Mouse (Mus musculus): Measurements from ENCODE around the gene Hpca. TPM values are rescaled to one million over a fixed set of nuclear protein-coding genes. Genes with fewer than 3 reads are reported as not detected.
A peak's percentile ranks its signal among the peaks of the same experiment; 100 is the strongest.

Hpca gene
- polyA plus RNA-seq, 1 experiment: not detected

GRCm38 (mm10) chr4:129097006-129097405, 24.8 kb downstream of the Hpca start:
- H3K27ac ChIP-seq (ENCODE audit: insufficient read depth, low read length): no peak overlapping the region
- no peaks in the 10 kb centered on the region for H3K36me3 ChIP-seq (ENCODE audit: control insufficient read depth, insufficient read depth, low read length)
- H3K4me3 ChIP-seq (ENCODE audit: extremely low read depth, insufficient read depth, insufficient read length): no peak overlapping the region
- TF ChIP-seq POLR2A (IDR thresholded peaks at IDR 0.05; ENCODE audit: low read depth, low read length) (no peak), CTCF (IDR thresholded peaks at IDR 0.05; ENCODE audit: extremely low read depth, insufficient read depth, insufficient read length, insufficient replicate concordance) (no peak)
- no peaks in the 10 kb centered on the region for H3K27me3 ChIP-seq (ENCODE audit: control insufficient read depth, insufficient read depth, low read length)
- no peaks in the 10 kb centered on the region for H3K4me1 ChIP-seq (ENCODE audit: control insufficient read depth, insufficient read depth, insufficient read length)
- DNase-seq (ENCODE audit: low read depth in 1 of 2, low spot score in 2 of 2): no peak
- 70% methylated on average over 7 of the region's 7 CpGs for WGBS

- Histone ChIP-seq H3K4me1 (ENCODE audit: control insufficient read depth, insufficient read depth, insufficient read length) (no peaks in the 10 kb centered on the region), H3K4me3 (ENCODE audit: extremely low read depth, insufficient read depth, insufficient read length) (no peak overlapping the region), H3K27ac (ENCODE audit: insufficient read depth, low read length) (no peak overlapping the region), H3K36me3 (ENCODE audit: control insufficient read depth, insufficient read depth, low read length) (no peaks in the 10 kb centered on the region), H3K27me3 (ENCODE audit: control insufficient read depth, insufficient read depth, low read length) (no peaks in the 10 kb centered on the region)
- WGBS: 32% methylated on average over 15 of the region's 15 CpGs
- DNase-seq (ENCODE audit: low read depth in 1 of 2, low spot score in 2 of 2): no peak
- TF ChIP-seq CTCF (IDR thresholded peaks at IDR 0.05; ENCODE audit: extremely low read depth, insufficient read depth, insufficient read length, insufficient replicate concordance) (no peak), POLR2A (IDR thresholded peaks at IDR 0.05; ENCODE audit: low read depth, low read length) (no peak)
Observed at GRCm38 (mm10) chr4:129095276-129095675, 26.6 kb downstream of the Hpca start.

GRCm38 (mm10) chr4:129087850-129088249, 34.0 kb downstream of the Hpca start:
- Histone ChIP-seq H3K27me3 (ENCODE audit: control insufficient read depth, insufficient read depth, low read length) (no peaks in the 10 kb centered on the region), H3K4me1 (ENCODE audit: control insufficient read depth, insufficient read depth, insufficient read length) (no peaks in the 10 kb centered on the region), H3K36me3 (ENCODE audit: control insufficient read depth, insufficient read depth, low read length) (peaks cover 11% of the 10 kb centered on the region), H3K27ac (ENCODE audit: insufficient read depth, low read length) (no peak overlapping the region), H3K4me3 (ENCODE audit: extremely low read depth, insufficient read depth, insufficient read length) (no peak overlapping the region)
- TF ChIP-seq CTCF (IDR thresholded peaks at IDR 0.05; ENCODE audit: extremely low read depth, insufficient read depth, insufficient read length, insufficient replicate concordance): no peak
- TF ChIP-seq POLR2A (IDR thresholded peaks at IDR 0.05; ENCODE audit: low read depth, low read length): no peak
- WGBS: 78% methylated on average over 5 of the region's 5 CpGs
- no peak for DNase-seq (ENCODE audit: low read depth in 1 of 2, low spot score in 2 of 2)

- Histone ChIP-seq H3K4me3 (ENCODE audit: extremely low read depth, insufficient read depth, insufficient read length) (no peak overlapping the region), H3K4me1 (ENCODE audit: control insufficient read depth, insufficient read depth, insufficient read length) (no peaks in the 10 kb centered on the region), H3K27ac (ENCODE audit: insufficient read depth, low read length) (no peak overlapping the region), H3K36me3 (ENCODE audit: control insufficient read depth, insufficient read depth, low read length) (peaks cover 16% of the 10 kb centered on the region), H3K27me3 (ENCODE audit: control insufficient read depth, insufficient read depth, low read length) (no peaks in the 10 kb centered on the region)
- WGBS: 36% methylated on average over 8 of the region's 8 CpGs
- peak; percentile 48 to 59 for DNase-seq (ENCODE audit: low read depth in 1 of 2, low spot score in 2 of 2)
- TF ChIP-seq POLR2A (IDR thresholded peaks at IDR 0.05; ENCODE audit: low read depth, low read length) (no peak), CTCF (IDR thresholded peaks at IDR 0.05; ENCODE audit: extremely low read depth, insufficient read depth, insufficient read length, insufficient replicate concordance) (peak; percentile 59; the same call in 1 of the 2 replicates)
Observed at GRCm38 (mm10) chr4:129086078-129086477, 35.8 kb downstream of the Hpca start.

GRCm38 (mm10) chr4:129084896-129085295, 36.9 kb downstream of the Hpca start:
- H3K27me3 ChIP-seq (ENCODE audit: control insufficient read depth, insufficient read depth, low read length): no peaks in the 10 kb centered on the region
- TF ChIP-seq POLR2A (IDR thresholded peaks at IDR 0.05; ENCODE audit: low read depth, low read length) (no peak), CTCF (IDR thresholded peaks at IDR 0.05; ENCODE audit: extremely low read depth, insufficient read depth, insufficient read length, insufficient replicate concordance) (no peak)
- DNase-seq (ENCODE audit: low read depth in 1 of 2, low spot score in 2 of 2): no peak
- no peak overlapping the region for H3K4me3 ChIP-seq (ENCODE audit: extremely low read depth, insufficient read depth, insufficient read length)
- H3K36me3 ChIP-seq (ENCODE audit: control insufficient read depth, insufficient read depth, low read length): peaks cover 24% of the 10 kb centered on the region
- no peak overlapping the region for H3K27ac ChIP-seq (ENCODE audit: insufficient read depth, low read length)
- 94% methylated on average over 9 of the region's 9 CpGs for WGBS
- no peaks in the 10 kb centered on the region for H3K4me1 ChIP-seq (ENCODE audit: control insufficient read depth, insufficient read depth, insufficient read length)

GRCm38 (mm10) chr4:129082379-129083115, 39.3 kb downstream of the Hpca start:
- H3K4me1 ChIP-seq (ENCODE audit: control insufficient read depth, insufficient read depth, insufficient read length): no peaks in the 10 kb centered on the region
- H3K4me3 ChIP-seq (ENCODE audit: extremely low read depth, insufficient read depth, insufficient read length): no peak overlapping the region
- WGBS: 44% methylated on average over 10 of the region's 10 CpGs
- H3K27me3 ChIP-seq (ENCODE audit: control insufficient read depth, insufficient read depth, low read length): no peaks in the 10 kb centered on the region
- peaks cover 32% of the 10 kb centered on the region for H3K36me3 ChIP-seq (ENCODE audit: control insufficient read depth, insufficient read depth, low read length)
- no peak overlapping the region for H3K27ac ChIP-seq (ENCODE audit: insufficient read depth, low read length)
- TF ChIP-seq POLR2A (IDR thresholded peaks at IDR 0.05; ENCODE audit: low read depth, low read length) (no peak), CTCF (IDR thresholded peaks at IDR 0.05; ENCODE audit: extremely low read depth, insufficient read depth, insufficient read length, insufficient replicate concordance) (peak; percentile 85; the same call in 1 of the 2 replicates)
- peak; percentile 49 to 78 for DNase-seq (ENCODE audit: low read depth in 1 of 2, low spot score in 2 of 2)

- no peak overlapping the region for H3K27ac ChIP-seq (ENCODE audit: insufficient read depth, low read length)
- H3K4me1 ChIP-seq (ENCODE audit: control insufficient read depth, insufficient read depth, insufficient read length): no peaks in the 10 kb centered on the region
- no peak for DNase-seq (ENCODE audit: low read depth in 1 of 2, low spot score in 2 of 2)
- 81% methylated on average over 3 of the region's 3 CpGs for WGBS
- no peak for TF ChIP-seq POLR2A (IDR thresholded peaks at IDR 0.05; ENCODE audit: low read depth, low read length)
- no peak for TF ChIP-seq CTCF (IDR thresholded peaks at IDR 0.05; ENCODE audit: extremely low read depth, insufficient read depth, insufficient read length, insufficient replicate concordance)
- H3K4me3 ChIP-seq (ENCODE audit: extremely low read depth, insufficient read depth, insufficient read length): no peak overlapping the region
- H3K27me3 ChIP-seq (ENCODE audit: control insufficient read depth, insufficient read depth, low read length): no peaks in the 10 kb centered on the region
- peaks cover 32% of the 10 kb centered on the region for H3K36me3 ChIP-seq (ENCODE audit: control insufficient read depth, insufficient read depth, low read length)
Observed at GRCm38 (mm10) chr4:129081939-129082338, 39.9 kb downstream of the Hpca start.

Measured in spleen, adult 2 months (tissue).